ENCODE assay signal across 8 mouse cellular contexts in genomic region chr11:69680136-69680855, GRCm38 (mm10). TPM values are rescaled to one million over a fixed set of nuclear protein-coding genes. Genes with fewer than 3 reads are reported as not detected.
DNase-seq lines count a peak whose midpoint lies in the region; ATAC-seq and TF ChIP-seq lines count a peak whose summit lies in the region.

No protein-coding gene starts in this region.

- H3K4me1 ChIP-seq in heart, embryonic 15.5 days (replicated peaks), result peaks cover 37% of the 10 kb centered on the region
- H3K4me1 ChIP-seq in bone marrow macrophage, adult 2 months (ENCODE audit: control insufficient read depth, insufficient read depth, low read length), result peaks cover 43% of the 10 kb centered on the region
- peaks cover 38% of the 10 kb centered on the region for H3K4me1 ChIP-seq in hindbrain, embryonic 10.5 days (replicated peaks)

- peak overlapping the region; percentile 80 for H3K9ac ChIP-seq in heart, embryonic 15.5 days

- no peak for DNase-seq in heart, postnatal 25 days (ENCODE audit: low spot score)
- DNase-seq in hindbrain, embryonic 10.5 days (ENCODE audit: low spot score), result no peak
- no peak for DNase-seq in yolk sac, embryonic 10.5 days (ENCODE audit: low spot score)
- DNase-seq in frontal cortex, postnatal 36 days (ENCODE audit: low spot score in 2 of 2), result no peak
- DNase-seq in adrenal gland, adult 18-20 months (ENCODE audit: low spot score in 2 of 2), result no peak

- intact Hi-C loops in heart, postnatal 25 days (cut with DNase I), result loop anchor here (5.0 to 10.0 kb wide), 2 partner anchors 195 to 237 kb away; partner anchors contain the start of gene Tmem95

- TF ChIP-seq POLR2A in bone marrow macrophage, adult 2 months (IDR thresholded peaks at IDR 0.05; ENCODE audit: borderline replicate concordance, low read depth, low read length), result no peak

- 87% methylated on average over 30 of the region's 30 CpGs for WGBS in heart, embryonic 15.5 days
- WGBS in hindbrain, embryonic 10.5 days, result 91% methylated on average over 30 of the region's 30 CpGs
- WGBS in macrophage (ENCODE audit: missing documents), result 87% methylated on average over 19 of the region's 30 CpGs

- H3K4me3 ChIP-seq in heart, embryonic 15.5 days, result peak overlapping the region; percentile 79
- peak overlapping the region; percentile 79 for H3K4me3 ChIP-seq in bone marrow macrophage, adult 2 months (ENCODE audit: insufficient read depth, low read length)
- peak overlapping the region; percentile 82 for H3K4me3 ChIP-seq in hindbrain, embryonic 10.5 days
- H3K4me3 ChIP-seq in macrophage (ENCODE audit: inconsistent target), result peak overlapping the region; percentile 88

- ATAC-seq in heart, embryonic 15.5 days (replicated peaks; ENCODE audit: insufficient number of reproducible peaks, insufficient read depth, low FRiP score, low read depth), result no peak

- H3K9me3 ChIP-seq in heart, embryonic 15.5 days (replicated peaks), result no peaks in the 10 kb centered on the region
- no peaks in the 10 kb centered on the region for H3K9me3 ChIP-seq in hindbrain, embryonic 10.5 days

- H3K27ac ChIP-seq in heart, embryonic 15.5 days, result no peak overlapping the region
- peak overlapping the region; percentile 50 for H3K27ac ChIP-seq in bone marrow macrophage, adult 2 months (ENCODE audit: insufficient read depth, low read depth, low read length)
- H3K27ac ChIP-seq in hindbrain, embryonic 10.5 days, result no peak overlapping the region; the same call in 1 of the 2 replicates
- H3K27ac ChIP-seq in macrophage, result peak overlapping the region; percentile 82

- H3K27me3 ChIP-seq in heart, embryonic 15.5 days, result no peaks in the 10 kb centered on the region
- peaks cover 7% of the 10 kb centered on the region; the same call in 1 of the 2 replicates for H3K27me3 ChIP-seq in hindbrain, embryonic 10.5 days (ENCODE audit: insufficient read depth, poor library complexity, severe bottlenecking)

- peaks cover 73% of the 10 kb centered on the region for H3K79me2 ChIP-seq in macrophage (ENCODE audit: inconsistent target)

- peaks cover 45% of the 10 kb centered on the region for H3K36me3 ChIP-seq in heart, embryonic 15.5 days
- peaks cover 53% of the 10 kb centered on the region for H3K36me3 ChIP-seq in hindbrain, embryonic 10.5 days
- H3K36me3 ChIP-seq in macrophage (ENCODE audit: inconsistent target), result peaks cover 28% of the 10 kb centered on the region

- TF ChIP-seq CTCF in bone marrow macrophage, adult 2 months (IDR thresholded peaks at IDR 0.05; ENCODE audit: low read depth, low read length), result no peak

- peak overlapping the region; percentile 89 for H3K4me2 ChIP-seq in heart, embryonic 15.5 days

RNA-seq across cellular contexts. Expression of gene Senp3, which starts 1.6 kb away (rescaled TPM):
- polyA plus RNA-seq in heart, embryonic 15.5 days (2015; fragmentation: Nextera tagmentation; extraction: Ambion mirVana), result 47.1 and 54.8 TPM in 2 replicates
- 10 to 100 TPM; 31.7 to 33.5 TPM for total RNA-seq in heart, postnatal 25 days (2021)
- 120 and 131 TPM in 2 replicates for polyA plus RNA-seq in bone marrow macrophage, adult 2 months (2012; ENCODE audit: insufficient read depth, insufficient read length, missing spikeins)
- 116 and 122 TPM in 2 replicates for polyA plus RNA-seq in hindbrain, embryonic 10.5 days (2016; fragmentation: Nextera tagmentation; extraction: Ambion mirVana)
- 100 to 1,000 TPM; 150 to 595 (median 301) TPM for total RNA-seq in macrophage (2018; cell fraction: chromatin; rRNA removed)
- 10 to 100 TPM; 51.5 to 80.4 (median 66.5) TPM for total RNA-seq in macrophage (2018; cell fraction: cytosol; rRNA removed)
- total RNA-seq in macrophage (2018; cell fraction: nucleus; rRNA removed), result 100 to 1,000 TPM in 24 of 26 experiments, 10 to 100 TPM in 2; 85.8 to 278 (median 154) TPM
- 57.8 to 99.6 TPM (median 77.5 TPM) in 3 replicates for polyA plus RNA-seq in macrophage (2018)
- 10 to 100 TPM; 69.0 to 79.8 TPM for total RNA-seq in adrenal gland, adult 18-20 months (2021)

RNA-seq across cellular contexts. Expression of gene Tnfsf13, which starts 5.3 kb away (rescaled TPM):
- polyA plus RNA-seq in heart, embryonic 15.5 days (2015; fragmentation: Nextera tagmentation; extraction: Ambion mirVana), result 0.54 and 0.99 TPM in 2 replicates
- 1 to 10 TPM; 1.6 to 2.1 TPM for total RNA-seq in heart, postnatal 25 days (2021)
- polyA plus RNA-seq in bone marrow macrophage, adult 2 months (2012; ENCODE audit: insufficient read depth, insufficient read length, missing spikeins), result 20.8 and 23.9 TPM in 2 replicates
- polyA plus RNA-seq in hindbrain, embryonic 10.5 days (2016; fragmentation: Nextera tagmentation; extraction: Ambion mirVana), result 0.14 and 0.30 TPM in 2 replicates
- total RNA-seq in macrophage (2018; cell fraction: chromatin; rRNA removed), result 10 to 100 TPM in 25 of 26 experiments, 1 to 10 TPM in 1; 7.6 to 87.6 (median 29.3) TPM
- 10 to 100 TPM in 23 of 26 experiments, 1 to 10 TPM in 3; 8.5 to 49.0 (median 19.5) TPM for total RNA-seq in macrophage (2018; cell fraction: cytosol; rRNA removed)
- total RNA-seq in macrophage (2018; cell fraction: nucleus; rRNA removed), result 10 to 100 TPM in 25 of 26 experiments, 1 to 10 TPM in 1; 10.0 to 76.3 (median 24.5) TPM
- 16.4 to 43.4 TPM (median 40.3 TPM) in 3 replicates for polyA plus RNA-seq in macrophage (2018)
- total RNA-seq in adrenal gland, adult 18-20 months (2021), result 1 to 10 TPM; 2.8 to 5.3 TPM

RNA-seq across cellular contexts. Expression of gene Eif4a1, which starts 8.1 kb away (rescaled TPM):
- polyA plus RNA-seq in heart, embryonic 15.5 days (2015; fragmentation: Nextera tagmentation; extraction: Ambion mirVana), result 310 and 340 TPM in 2 replicates
- 100 to 1,000 TPM; 201 to 206 TPM for total RNA-seq in heart, postnatal 25 days (2021)
- 303 and 319 TPM in 2 replicates for polyA plus RNA-seq in bone marrow macrophage, adult 2 months (2012; ENCODE audit: insufficient read depth, insufficient read length, missing spikeins)
- 740 and 935 TPM in 2 replicates for polyA plus RNA-seq in hindbrain, embryonic 10.5 days (2016; fragmentation: Nextera tagmentation; extraction: Ambion mirVana)
- 1,000 to 10,000 TPM in 13 of 26 experiments, 100 to 1,000 TPM in 13; 445 to 1,542 (median 988) TPM for total RNA-seq in macrophage (2018; cell fraction: chromatin; rRNA removed)
- 100 to 1,000 TPM; 534 to 868 (median 666) TPM for total RNA-seq in macrophage (2018; cell fraction: cytosol; rRNA removed)
- total RNA-seq in macrophage (2018; cell fraction: nucleus; rRNA removed), result 1,000 to 10,000 TPM in 4 of 26 experiments, 100 to 1,000 TPM in 22; 458 to 1,180 (median 654) TPM
- 683 to 1,306 TPM (median 693 TPM) in 3 replicates for polyA plus RNA-seq in macrophage (2018)
- total RNA-seq in adrenal gland, adult 18-20 months (2021), result 100 to 1,000 TPM; 584 to 655 TPM

RNA-seq across cellular contexts. Expression of gene Cd68, which starts 14.3 kb away (rescaled TPM):
- polyA plus RNA-seq in heart, embryonic 15.5 days (2015; fragmentation: Nextera tagmentation; extraction: Ambion mirVana), result 8.7 and 18.6 TPM in 2 replicates
- 1 to 10 TPM; 7.1 to 7.7 TPM for total RNA-seq in heart, postnatal 25 days (2021)
- polyA plus RNA-seq in bone marrow macrophage, adult 2 months (2012; ENCODE audit: insufficient read depth, insufficient read length, missing spikeins), result 1,401 and 1,598 TPM in 2 replicates
- polyA plus RNA-seq in hindbrain, embryonic 10.5 days (2016; fragmentation: Nextera tagmentation; extraction: Ambion mirVana), result 7.2 and 8.7 TPM in 2 replicates
- 100 to 1,000 TPM in 22 of 26 experiments, 10 to 100 TPM in 4; 70.0 to 246 (median 131) TPM for total RNA-seq in macrophage (2018; cell fraction: chromatin; rRNA removed)
- total RNA-seq in macrophage (2018; cell fraction: cytosol; rRNA removed), result 1,000 to 10,000 TPM; 1,546 to 3,140 (median 2,433) TPM
- 1,000 to 10,000 TPM in 9 of 26 experiments, 100 to 1,000 TPM in 17; 241 to 1,293 (median 906) TPM for total RNA-seq in macrophage (2018; cell fraction: nucleus; rRNA removed)
- 3,562 to 8,261 TPM (median 3,776 TPM) in 3 replicates for polyA plus RNA-seq in macrophage (2018)
- 10 to 100 TPM; 20.5 to 36.7 TPM for total RNA-seq in adrenal gland, adult 18-20 months (2021)

RNA-seq across cellular contexts. Expression of gene Tnfsf12, which starts 15.4 kb away (rescaled TPM):
- 7.3 and 8.9 TPM in 2 replicates for polyA plus RNA-seq in heart, embryonic 15.5 days (2015; fragmentation: Nextera tagmentation; extraction: Ambion mirVana)
- 10 to 100 TPM; 14.5 to 16.4 TPM for total RNA-seq in heart, postnatal 25 days (2021)
- 97.6 and 101 TPM in 2 replicates for polyA plus RNA-seq in bone marrow macrophage, adult 2 months (2012; ENCODE audit: insufficient read depth, insufficient read length, missing spikeins)
- 2.2 and 2.3 TPM in 2 replicates for polyA plus RNA-seq in hindbrain, embryonic 10.5 days (2016; fragmentation: Nextera tagmentation; extraction: Ambion mirVana)
- total RNA-seq in macrophage (2018; cell fraction: chromatin; rRNA removed), result 10 to 100 TPM; 10.1 to 98.0 (median 32.6) TPM
- total RNA-seq in macrophage (2018; cell fraction: cytosol; rRNA removed), result 100 to 1,000 TPM in 13 of 26 experiments, 10 to 100 TPM in 13; 63.6 to 208 (median 113) TPM
- 100 to 1,000 TPM in 3 of 26 experiments, 10 to 100 TPM in 23; 28.0 to 147 (median 60.6) TPM for total RNA-seq in macrophage (2018; cell fraction: nucleus; rRNA removed)
- polyA plus RNA-seq in macrophage (2018), result 89.2 to 140 TPM (median 130 TPM) in 3 replicates
- total RNA-seq in adrenal gland, adult 18-20 months (2021), result 10 to 100 TPM; 23.7 to 26.2 TPM

Comparison
In these comparisons a context has a peak if more than half of its experiments do, and no peak if none do; other contexts are left out.
1. H3K27ac ChIP-seq: peak in bone marrow macrophage, adult 2 months (single experiment) and macrophage (single experiment); none in heart, embryonic 15.5 days (single experiment) and hindbrain, embryonic 10.5 days (single experiment).
2. Peak in every context shown above with its lines, with median percentiles within 50 percentile points of each other: H3K4me3 ChIP-seq.